Mouse (Mus musculus) retina, adult 2 months (tissue): Measurements from ENCODE around the gene Ndufaf1.
A peak's percentile ranks its signal among the peaks of the same experiment; 100 is the strongest.

Experiments used
- DNase-seq: peaks from one replicate; pipeline ENCODE4 v3.0.0-alpha.2; 2012; ENCODE audit warnings: low read depth, low spot score

The Ndufaf1 gene

DNA sequence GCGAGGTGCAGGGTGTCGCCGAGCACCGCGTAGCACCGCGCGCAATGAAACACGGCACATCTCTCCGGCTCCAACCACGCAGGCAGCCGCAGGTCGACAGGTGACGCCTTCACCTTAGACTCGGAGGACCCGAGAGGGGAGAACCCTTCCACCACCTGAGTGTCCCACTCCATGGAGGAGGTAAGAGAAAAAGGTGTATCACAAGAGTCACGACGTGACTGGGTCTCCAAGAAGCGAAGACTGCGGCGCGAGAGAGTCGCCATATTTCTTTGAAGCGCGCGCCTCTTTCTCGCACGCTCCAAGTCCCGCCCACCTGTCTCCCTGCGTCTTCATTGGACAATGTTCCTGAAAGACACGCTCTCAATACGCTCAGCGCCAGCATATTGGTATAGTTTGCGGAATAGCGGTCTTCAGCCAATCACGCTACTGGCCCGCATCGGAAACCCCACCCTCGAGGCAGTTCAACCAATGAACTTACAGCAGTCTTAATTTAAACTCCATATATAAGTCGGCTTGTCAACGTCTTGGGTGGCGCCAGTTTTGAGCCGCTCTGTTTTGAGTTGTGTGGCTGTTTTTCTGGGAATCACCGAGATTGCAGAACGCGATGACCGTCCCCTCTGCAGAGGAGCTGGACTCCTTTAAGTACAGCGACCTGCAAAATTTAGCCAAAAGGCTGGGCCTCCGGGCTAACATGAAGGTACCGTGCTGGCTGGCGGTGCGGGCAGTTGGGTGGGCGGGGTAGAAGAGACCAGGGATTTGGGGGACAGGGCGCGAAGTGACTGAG, 44.2 kb downstream of the Ndufaf1 start, which contains the start of the genes Nusap1 and Oip5:
Gene Nusap1, plus strand, starts transcription at position 100 of the 784 bp plus-strand sequence.
Gene Oip5, minus strand, starts transcription at position 271 of the 784 bp plus-strand sequence.
- peak; percentile 78 for DNase-seq

DNA sequence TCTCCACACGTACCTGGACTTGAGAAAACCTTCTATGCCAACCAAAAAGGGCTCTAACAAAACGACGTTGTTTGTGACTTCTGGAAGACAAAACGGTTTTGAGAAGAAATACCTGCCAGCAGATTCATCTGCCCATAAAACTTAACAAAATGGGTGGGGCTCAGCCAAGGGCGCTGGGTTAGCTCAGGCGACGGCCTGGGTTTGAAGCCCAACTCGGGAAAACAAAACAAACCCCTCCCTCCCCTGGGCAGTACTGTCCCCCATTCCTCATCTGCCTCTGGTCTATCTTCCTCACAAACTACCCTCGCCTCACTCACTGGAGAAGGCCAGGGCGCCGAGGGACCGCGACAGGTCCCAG, 44.8 kb downstream of the Ndufaf1 start:
- no peak for DNase-seq

DNA sequence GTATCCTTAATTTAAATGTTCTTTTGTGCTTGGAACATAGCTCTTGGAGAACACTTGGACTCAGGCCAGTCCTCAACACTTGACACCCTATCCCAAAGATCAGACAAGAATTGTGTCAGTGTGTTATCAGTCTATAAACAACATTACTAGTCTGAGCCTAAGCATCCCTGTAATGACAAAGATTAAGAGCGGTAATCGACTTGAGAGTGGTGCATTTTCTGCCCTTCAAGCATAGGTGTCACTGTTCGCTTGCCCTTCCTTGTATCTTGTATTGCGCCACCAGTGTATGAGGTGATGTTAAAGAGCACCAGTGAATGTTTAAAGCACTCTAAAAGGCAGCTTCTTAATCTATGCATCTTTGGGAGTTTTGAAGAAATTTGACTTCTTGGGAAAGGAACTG, 55.6 kb downstream of the Ndufaf1 start:
- no peak for DNase-seq
